Mouse (Mus musculus) forebrain, embryonic 13.5 days (tissue): Measurements from ENCODE around the gene Large2. TPM values are rescaled to one million over a fixed set of nuclear protein-coding genes. Genes with fewer than 3 reads are reported as not detected.
A peak's percentile ranks its signal among the peaks of the same experiment; 100 is the strongest.

ENCODE experiments used
- ATAC-seq: fragments of 200-750 bp; cut with Nextera tagmentation; 2 replicates; pipeline ENCODE4 v1.8.0; 2017
- H3K27ac ChIP-seq: fragments of 300-500 bp; sonication (generic); 2 replicates; pipeline ENCODE4 v1.5.1; 2015; ENCODE audit warnings: inconsistent platforms, mild to moderate bottlenecking, moderate library complexity
- H3K27me3 ChIP-seq: fragments of 300-500 bp; sonication (generic); 2 replicates; pipeline ENCODE4 v1.6.1; 2015; ENCODE audit warnings: mild to moderate bottlenecking, inconsistent platforms
- H3K36me3 ChIP-seq: fragments of 300-500 bp; sonication (generic); 2 replicates; pipeline ENCODE4 v1.6.1; 2015; ENCODE audit warnings: mild to moderate bottlenecking, inconsistent platforms; ENCODE audit not compliant: poor library complexity, severe bottlenecking
- H3K4me1 ChIP-seq: fragments of 300-500 bp; sonication (generic); 2 replicates; pipeline ENCODE4 v1.6.1; 2015; ENCODE audit warnings: inconsistent platforms
- H3K4me2 ChIP-seq: fragments of 300-500 bp; sonication (generic); 2 replicates; pipeline ENCODE4 v1.6.1; 2015; ENCODE audit warnings: inconsistent platforms, mild to moderate bottlenecking, moderate library complexity
- H3K4me3 ChIP-seq: fragments of 300-500 bp; sonication (generic); 2 replicates; pipeline ENCODE4 v1.5.1; 2015; ENCODE audit warnings: mild to moderate bottlenecking, inconsistent platforms
- H3K9ac ChIP-seq: fragments of 300-500 bp; sonication (generic); 2 replicates; pipeline ENCODE4 v1.6.1; 2015; ENCODE audit warnings: mild to moderate bottlenecking, inconsistent platforms
- H3K9me3 ChIP-seq: fragments of 300-500 bp; sonication (generic); replicated peaks from 2 replicates; pipeline ENCODE4 v1.6.1; 2016; ENCODE audit warnings: inconsistent platforms
- WGBS: fragments of 180-500 bp; shearing (Covaris S2); methylation state at CpG from one replicate; pipeline ENCODE4 v1.1.7; 2015; 5-methylcytosine and 5-hydroxymethylcytosine counted together
- microRNA-seq: library from miRNA; unstranded; fragments of <30 nt; microRNA quantifications from one replicate; pipeline ENCODE4, GENCODE M21; 2016
- polyA plus RNA-seq: library from polyadenylated mRNA; unstranded; fragments of >200 nt; fragmentation: Nextera tagmentation; extraction: Ambion mirVana; gene quantifications from 2 replicates; pipeline ENCODE4 v1.2.1, GENCODE M21; 2015

Gene Large2
- polyA plus RNA-seq, 1 experiment from 2014 or later = 1.5 TPM

DNA sequence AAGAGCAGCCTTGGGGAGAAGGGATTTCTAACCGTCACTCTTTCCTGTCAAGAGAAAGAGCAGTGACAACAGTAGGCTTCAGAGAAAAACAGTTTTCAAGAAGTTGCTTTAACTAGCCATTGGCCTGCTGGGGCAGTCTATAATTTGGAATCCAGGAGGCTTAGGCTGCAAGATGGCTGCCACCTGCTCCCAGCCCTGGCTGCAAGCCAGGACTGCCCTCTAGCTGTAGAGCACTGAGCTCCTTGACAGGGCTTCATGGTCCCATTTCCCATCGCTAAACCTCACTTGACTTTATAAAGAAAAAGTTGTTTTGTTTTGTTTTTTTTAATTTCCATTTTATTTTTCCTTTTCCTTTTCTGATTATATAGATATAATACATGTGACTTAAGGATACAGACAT, 43.3 kb downstream of the Large2 start:
- Histone ChIP-seq H3K9ac (no peak overlapping the region), H3K27me3 (no peaks in the 10 kb centered on the region), H3K36me3 (peaks cover 85% of the 10 kb centered on the region), H3K4me1 (no peaks in the 10 kb centered on the region), H3K27ac (no peak overlapping the region), H3K9me3 (no peaks in the 10 kb centered on the region), H3K4me3 (no peak overlapping the region), H3K4me2 (no peak overlapping the region)
- ATAC-seq = no peak
- 73% methylated on average over 2 of the region's 2 CpGs for WGBS

DNA sequence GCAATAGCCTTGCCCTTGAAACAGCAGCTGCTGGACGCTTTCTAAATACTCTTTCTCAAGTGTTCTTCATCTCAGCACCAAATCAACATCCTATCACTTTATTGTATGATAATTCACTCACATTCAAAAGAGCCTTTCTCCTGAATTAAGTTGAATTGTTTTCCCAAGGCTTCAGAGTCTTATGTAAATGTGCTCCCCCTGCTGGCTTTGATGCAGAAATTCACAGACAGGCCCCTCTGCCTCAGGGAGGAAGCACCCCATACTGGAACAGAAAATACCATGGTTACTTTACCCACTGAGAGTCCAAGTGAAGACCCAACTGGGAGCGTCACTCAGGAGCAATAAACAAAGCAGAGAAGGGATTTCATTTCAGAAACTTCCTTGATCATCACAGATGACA, 43.8 kb downstream of the Large2 start:
- H3K4me2 ChIP-seq = no peak overlapping the region
- no peaks in the 10 kb centered on the region for H3K27me3 ChIP-seq
- ATAC-seq = no peak
- no peak overlapping the region for H3K4me3 ChIP-seq
- H3K9me3 ChIP-seq = no peaks in the 10 kb centered on the region
- 57% methylated on average over 2 of the region's 2 CpGs for WGBS
- peaks cover 83% of the 10 kb centered on the region for H3K36me3 ChIP-seq
- H3K9ac ChIP-seq = no peak overlapping the region
- no peaks in the 10 kb centered on the region for H3K4me1 ChIP-seq
- H3K27ac ChIP-seq = peak overlapping the region; percentile 41; the same call in 1 of the 2 replicates

DNA sequence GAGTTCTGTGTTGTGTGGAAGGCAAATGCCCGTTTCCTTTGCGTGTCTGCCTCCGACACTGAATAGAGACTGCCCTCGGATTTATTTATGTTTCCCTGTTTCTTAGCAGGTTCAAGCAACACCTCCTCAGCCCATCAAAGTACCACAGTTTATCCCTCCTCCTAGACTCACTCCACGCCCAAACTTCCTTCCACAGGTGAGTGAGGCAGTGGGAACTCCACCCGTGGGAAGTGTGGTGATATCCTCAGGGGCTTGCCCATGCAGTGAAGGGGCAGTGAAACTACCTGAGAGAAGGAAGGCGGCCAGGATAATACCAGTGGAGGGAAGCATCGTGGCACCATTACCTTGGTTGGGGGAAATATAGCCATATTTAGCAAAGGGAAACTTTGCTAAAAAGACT, 46.5 kb downstream of the Large2 start:
- H3K27ac ChIP-seq = no peak overlapping the region
- H3K9me3 ChIP-seq = no peaks in the 10 kb centered on the region
- no peaks in the 10 kb centered on the region for H3K4me1 ChIP-seq
- H3K4me3 ChIP-seq = no peak overlapping the region
- peaks cover 72% of the 10 kb centered on the region for H3K36me3 ChIP-seq
- H3K27me3 ChIP-seq = no peaks in the 10 kb centered on the region
- 96% methylated on average over 8 of the region's 8 CpGs for WGBS
- ATAC-seq = no peak
- H3K4me2 ChIP-seq = no peak overlapping the region
- H3K9ac ChIP-seq = no peak overlapping the region

DNA sequence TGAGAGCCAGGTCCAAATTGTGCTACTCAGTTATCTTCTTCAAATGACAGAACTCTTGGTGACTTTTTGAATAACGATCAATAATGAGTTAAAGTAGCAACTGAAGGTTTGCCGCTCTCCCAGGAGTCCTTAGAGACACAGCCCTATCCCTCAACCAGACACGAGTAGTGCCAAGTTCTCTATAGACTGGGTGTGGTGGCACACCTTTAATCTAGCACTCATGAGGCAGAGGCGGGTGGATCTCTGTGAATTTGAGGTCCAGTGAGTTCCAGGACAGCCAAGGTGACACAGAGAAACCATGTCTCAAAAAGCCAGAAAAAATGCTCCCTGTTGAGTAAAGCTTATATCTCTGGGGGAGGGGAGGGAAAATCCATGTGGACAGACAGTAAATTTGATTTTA, 47.1 kb downstream of the Large2 start:
- Histone ChIP-seq H3K36me3 (peaks cover 73% of the 10 kb centered on the region), H3K9me3 (no peaks in the 10 kb centered on the region), H3K27ac (no peak overlapping the region), H3K4me2 (no peak overlapping the region), H3K27me3 (no peaks in the 10 kb centered on the region), H3K4me1 (no peaks in the 10 kb centered on the region), H3K9ac (no peak overlapping the region), H3K4me3 (no peak overlapping the region)
- ATAC-seq = no peak
- WGBS = 97% methylated on average over 4 of the region's 4 CpGs

DNA sequence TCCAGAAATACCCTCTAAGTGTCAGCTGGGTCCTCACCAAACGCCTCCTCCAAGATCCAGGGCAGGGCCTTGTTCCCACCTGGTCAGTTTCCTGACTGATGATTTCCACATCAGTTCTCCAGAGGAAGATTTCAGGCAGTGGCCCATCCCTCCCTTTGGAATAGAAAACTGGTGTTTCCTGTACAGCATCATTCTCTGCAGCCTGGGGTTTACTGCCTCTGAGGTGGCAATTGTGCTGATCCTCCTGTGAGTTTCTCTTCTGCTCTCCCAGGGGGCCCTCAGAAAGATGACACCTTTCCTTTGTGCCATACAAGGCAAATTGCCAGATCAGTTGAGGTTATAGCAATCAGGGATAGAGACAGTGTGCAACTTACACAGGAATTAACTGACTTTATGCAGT, 48.4 kb downstream of the Large2 start:
- H3K4me1 ChIP-seq = no peaks in the 10 kb centered on the region
- H3K27me3 ChIP-seq = no peaks in the 10 kb centered on the region
- no peak overlapping the region for H3K9ac ChIP-seq
- H3K36me3 ChIP-seq = peaks cover 73% of the 10 kb centered on the region
- no peak overlapping the region for H3K27ac ChIP-seq
- no peaks in the 10 kb centered on the region for H3K9me3 ChIP-seq
- H3K4me2 ChIP-seq = no peak overlapping the region
- H3K4me3 ChIP-seq = no peak overlapping the region
- no peak for ATAC-seq
- 88% methylated on average over 1 of the region's 1 CpGs for WGBS

DNA sequence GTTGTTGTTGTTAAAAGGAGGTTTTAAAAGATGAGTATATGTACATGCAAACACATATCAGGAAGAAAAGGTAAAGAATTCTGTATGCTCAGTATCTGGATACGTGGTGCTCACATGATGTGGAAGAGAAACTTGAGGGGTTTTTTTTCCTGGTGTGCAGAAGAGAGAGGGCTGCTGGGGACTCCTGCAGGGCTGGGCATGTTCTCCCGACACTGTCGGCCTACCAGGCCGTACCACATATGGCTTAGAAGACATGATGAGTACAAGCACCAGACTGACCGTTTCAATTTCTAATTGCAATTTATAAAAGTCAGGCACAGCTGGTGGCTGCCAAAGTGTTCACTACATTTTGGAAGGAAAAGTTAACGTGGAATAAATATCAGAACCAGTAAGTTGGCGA, 49.0 kb downstream of the Large2 start:
- peaks cover 68% of the 10 kb centered on the region for H3K36me3 ChIP-seq
- H3K27ac ChIP-seq = no peak overlapping the region
- 91% methylated on average over 7 of the region's 7 CpGs for WGBS
- no peak overlapping the region for H3K4me2 ChIP-seq
- no peak overlapping the region for H3K9ac ChIP-seq
- no peak for ATAC-seq
- H3K4me3 ChIP-seq = no peak overlapping the region
- no peaks in the 10 kb centered on the region for H3K4me1 ChIP-seq
- H3K9me3 ChIP-seq = no peaks in the 10 kb centered on the region
- no peaks in the 10 kb centered on the region for H3K27me3 ChIP-seq

DNA sequence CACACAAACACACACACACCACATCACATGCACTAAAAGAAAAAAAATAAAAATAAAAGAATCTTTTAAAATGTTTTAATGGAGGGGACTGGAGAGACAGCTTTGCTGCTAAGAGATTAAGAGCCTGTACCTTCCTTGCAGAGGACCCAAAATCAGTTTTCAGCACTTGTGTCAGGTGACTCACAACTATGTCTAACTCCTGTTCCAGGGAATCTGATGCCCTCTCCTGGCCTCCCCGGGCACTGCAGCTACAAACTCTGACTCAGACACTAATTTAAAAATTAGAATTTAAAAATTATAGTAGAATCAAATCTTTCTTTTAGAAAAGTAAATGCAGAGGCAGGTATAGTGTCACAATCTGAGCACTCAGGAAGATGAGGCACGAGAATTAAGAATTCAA, 52.0 kb downstream of the Large2 start:
- no peak overlapping the region for H3K9ac ChIP-seq
- 84% methylated on average over 2 of the region's 2 CpGs for WGBS
- H3K36me3 ChIP-seq = peaks cover 49% of the 10 kb centered on the region
- H3K4me2 ChIP-seq = no peak overlapping the region
- H3K27me3 ChIP-seq = no peaks in the 10 kb centered on the region
- no peak overlapping the region for H3K4me3 ChIP-seq
- ATAC-seq = no peak
- no peaks in the 10 kb centered on the region for H3K4me1 ChIP-seq
- H3K27ac ChIP-seq = no peak overlapping the region
- no peaks in the 10 kb centered on the region for H3K9me3 ChIP-seq

DNA sequence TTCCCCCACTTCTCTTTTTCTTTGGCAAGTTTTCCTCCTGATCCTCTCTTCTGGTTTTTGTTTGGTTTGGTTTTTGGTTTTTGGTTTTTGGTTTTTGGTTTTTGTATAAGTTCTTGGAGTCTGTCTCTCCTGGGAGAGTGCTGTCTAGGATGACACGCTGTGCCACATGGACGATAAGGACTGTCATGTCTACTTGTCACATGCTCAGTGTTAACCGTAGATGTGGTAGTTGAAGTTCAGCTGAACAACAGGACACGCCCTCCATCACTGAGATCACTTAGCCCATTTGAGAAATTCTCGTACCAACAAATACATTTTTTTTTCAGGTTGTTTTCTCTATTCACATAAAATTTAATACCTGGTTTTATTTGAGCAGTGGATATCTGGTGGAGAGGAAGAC, 57.4 kb downstream of the Large2 start:
- Histone ChIP-seq H3K27ac (no peak overlapping the region), H3K4me3 (no peak overlapping the region), H3K9ac (no peak overlapping the region), H3K4me2 (no peak overlapping the region), H3K36me3 (peaks cover 17% of the 10 kb centered on the region), H3K27me3 (no peaks in the 10 kb centered on the region), H3K9me3 (no peaks in the 10 kb centered on the region), H3K4me1 (no peaks in the 10 kb centered on the region)
- no peak for ATAC-seq
- 93% methylated on average over 5 of the region's 5 CpGs for WGBS

DNA sequence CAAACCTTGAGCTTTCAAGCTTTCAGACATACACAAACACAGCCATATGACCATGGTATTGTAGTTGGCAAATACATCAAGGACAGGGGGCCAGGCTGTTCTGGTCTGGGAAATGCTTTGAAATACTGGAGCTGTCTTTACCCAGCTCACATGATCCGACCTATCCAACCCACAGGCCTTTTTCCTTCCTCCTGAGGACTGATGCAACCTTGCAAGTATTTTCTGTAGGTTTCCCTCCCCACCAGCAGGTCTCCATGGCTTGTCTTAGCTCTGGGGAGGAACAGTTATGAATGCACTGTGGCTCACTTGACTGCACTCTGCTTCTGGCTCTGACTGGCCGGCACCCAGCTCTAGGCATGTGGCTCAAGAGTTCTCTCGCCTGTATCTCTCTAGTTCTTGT, 58.0 kb downstream of the Large2 start:
- Histone ChIP-seq H3K4me2 (no peak overlapping the region), H3K27ac (no peak overlapping the region), H3K36me3 (peaks cover 11% of the 10 kb centered on the region), H3K4me1 (no peaks in the 10 kb centered on the region), H3K9me3 (no peaks in the 10 kb centered on the region), H3K9ac (no peak overlapping the region), H3K27me3 (no peaks in the 10 kb centered on the region), H3K4me3 (no peak overlapping the region)
- ATAC-seq = no peak
- WGBS = 85% methylated on average over 3 of the region's 3 CpGs

Small RNA genes lying within 50 kb of the gene (microRNA-seq; reads per million reads assigned to microRNA genes)
- not detected for gene Mir7000

Other genes starting within 250 kb of the Large2 start
- 33.8 and 33.9 TPM in 2 replicates for gene Pex16, start 193 bp downstream of the Large2 start, polyA plus RNA-seq
- 6.2 and 6.6 TPM in 2 replicates for gene 1700029I15Rik, start 7.7 kb upstream of the Large2 start, polyA plus RNA-seq
- 66.9 and 71.1 TPM in 2 replicates for gene Mapk8ip1, start 26.4 kb upstream of the Large2 start, polyA plus RNA-seq
- 28.2 and 29.4 TPM in 2 replicates for gene Cry2, start 59.2 kb upstream of the Large2 start, polyA plus RNA-seq
- gene Slc35c1, start 85.7 kb upstream of the Large2 start, polyA plus RNA-seq = 6.7 and 9.0 TPM in 2 replicates
- 13.9 and 18.9 TPM in 2 replicates for gene Chst1, start 224.8 kb upstream of the Large2 start, polyA plus RNA-seq